Mouse (Mus musculus): ENCODE measurements at regions not wholly inside any gene's neighbourhood (a gene's known extent, or its start where the extent isn't known, plus 50 kb on each side); places are given as distances from the start of the nearest gene placed in this dataset.

GRCm38 (mm10) chr2:45878656-45879055 is 761.5 kb upstream of the Zeb2 start:
- DNase-seq (ENCODE audit: low spot score in 2 of 2), result no peak

GRCm38 (mm10) chr2:45859901-45860331 is 742.7 kb upstream of the Zeb2 start:
- no peak for DNase-seq (ENCODE audit: low spot score in 2 of 2)

GRCm38 (mm10) chr2:45859445-45859844 is 742.2 kb upstream of the Zeb2 start:
- DNase-seq (ENCODE audit: low spot score in 2 of 2), result no peak

- DNase-seq (ENCODE audit: low spot score in 2 of 2), result no peak
These were observed 732.9 kb upstream of the Zeb2 start for GRCm38 (mm10) chr2:45850018-45850605.

GRCm38 (mm10) chr2:45840389-45840788 is 723.2 kb upstream of the Zeb2 start:
- DNase-seq (ENCODE audit: low spot score in 2 of 2), result no peak

GRCm38 (mm10) chr2:45836546-45837221 is 719.5 kb upstream of the Zeb2 start:
- no peak for DNase-seq (ENCODE audit: low spot score in 2 of 2)

GRCm38 (mm10) chr2:45817945-45818719 is 700.9 kb upstream of the Zeb2 start:
- no peak for DNase-seq (ENCODE audit: low spot score in 2 of 2)

- DNase-seq (ENCODE audit: low spot score in 2 of 2), result no peak
These were observed 697.5 kb upstream of the Zeb2 start for GRCm38 (mm10) chr2:45814741-45815140.

- DNase-seq (ENCODE audit: low spot score in 2 of 2), result no peak
These were observed 688.1 kb upstream of the Zeb2 start for GRCm38 (mm10) chr2:45805329-45805728.

GRCm38 (mm10) chr2:45800131-45800530 is 682.9 kb upstream of the Zeb2 start:
- DNase-seq (ENCODE audit: low spot score in 2 of 2), result no peak

GRCm38 (mm10) chr2:45793561-45793960 is 676.4 kb upstream of the Zeb2 start:
- DNase-seq (ENCODE audit: low spot score in 2 of 2), result no peak

GRCm38 (mm10) chr2:45789739-45790138 is 672.5 kb upstream of the Zeb2 start:
- DNase-seq (ENCODE audit: low spot score in 2 of 2), result no peak

GRCm38 (mm10) chr2:45787732-45788390 is 670.7 kb upstream of the Zeb2 start:
- DNase-seq (ENCODE audit: low spot score in 2 of 2), result no peak

- DNase-seq (ENCODE audit: low spot score in 2 of 2), result no peak
These were observed 669.6 kb upstream of the Zeb2 start for GRCm38 (mm10) chr2:45786787-45787186.

GRCm38 (mm10) chr2:45785684-45786083 is 668.5 kb upstream of the Zeb2 start:
- no peak for DNase-seq (ENCODE audit: low spot score in 2 of 2)

GRCm38 (mm10) chr2:45783634-45784412 is 666.6 kb upstream of the Zeb2 start:
- no peak for DNase-seq (ENCODE audit: low spot score in 2 of 2)

GRCm38 (mm10) chr2:45777466-45777865 is 660.3 kb upstream of the Zeb2 start:
- DNase-seq (ENCODE audit: low spot score in 2 of 2), result no peak

GRCm38 (mm10) chr2:45776485-45777135 is 659.4 kb upstream of the Zeb2 start:
- no peak for DNase-seq (ENCODE audit: low spot score in 2 of 2)

- no peak for DNase-seq (ENCODE audit: low spot score in 2 of 2)
These were observed 658.5 kb upstream of the Zeb2 start for GRCm38 (mm10) chr2:45775691-45776090.

- DNase-seq (ENCODE audit: low spot score in 2 of 2), result no peak
These were observed 657.2 kb upstream of the Zeb2 start for GRCm38 (mm10) chr2:45774416-45774815.

GRCm38 (mm10) chr2:45757176-45757575 is 640.0 kb upstream of the Zeb2 start:
- DNase-seq (ENCODE audit: low spot score in 2 of 2), result no peak

All from frontal cortex, postnatal 25 days (tissue).